Mouse (Mus musculus): Measurements from ENCODE around the gene Msh5.

- TF ChIP-seq MAZ (IDR thresholded peaks at IDR 0.05; ENCODE audit: low read depth, low read length) (no peak), CHD1 (IDR thresholded peaks at IDR 0.05; ENCODE audit: low read depth, low read length) (no peak)
Observed at GRCm38 (mm10) chr17:35077786-35078233, 31.3 kb upstream of the Msh5 start, which contains the start of gene Ly6g6d.

Data from MEL (cell line).